Mouse (Mus musculus) spleen, adult 2 months (tissue): ENCODE results near the gene Ift57.

ENCODE experiments used
- CTCF ChIP-seq: fragments of 200-500 bp; IDR thresholded peaks from 2 replicates; pipeline ENCODE4 v1.5.1; 2011; ENCODE audit warnings: mild to moderate bottlenecking, inconsistent platforms; ENCODE audit not compliant: insufficient read depth, insufficient read length, insufficient replicate concordance; ENCODE audit errors: extremely low read depth
- POLR2A ChIP-seq: fragments of 200-500 bp; IDR thresholded peaks from 2 replicates; pipeline ENCODE4 v1.6.1; 2011; ENCODE audit warnings: low read depth, low read length, inconsistent platforms

DNA sequence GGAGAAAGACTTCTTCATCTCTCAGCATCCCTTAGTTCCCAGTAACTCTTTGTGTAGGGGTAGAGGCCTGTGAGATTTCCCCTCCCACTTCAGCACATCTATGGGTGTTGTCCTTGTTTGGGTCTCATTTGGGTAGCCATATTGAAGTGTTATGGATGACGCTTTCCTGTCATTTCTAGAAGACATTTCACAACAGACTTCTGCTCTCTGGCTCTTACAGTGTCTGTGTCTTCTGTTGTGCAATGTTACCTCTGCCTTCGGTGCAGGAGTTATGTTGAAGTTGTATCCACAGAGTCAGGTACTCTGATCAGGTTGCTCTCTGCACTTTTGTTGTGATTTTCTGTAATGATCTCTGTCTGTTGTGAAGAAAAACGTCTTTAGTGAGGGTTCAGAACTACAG lies 14.3 kb downstream of the Ift57 start:
- TF ChIP-seq POLR2A: no peak
- no peak for TF ChIP-seq CTCF
